8 mouse cellular contexts compared by ENCODE assay signal in the genomic region with DNA sequence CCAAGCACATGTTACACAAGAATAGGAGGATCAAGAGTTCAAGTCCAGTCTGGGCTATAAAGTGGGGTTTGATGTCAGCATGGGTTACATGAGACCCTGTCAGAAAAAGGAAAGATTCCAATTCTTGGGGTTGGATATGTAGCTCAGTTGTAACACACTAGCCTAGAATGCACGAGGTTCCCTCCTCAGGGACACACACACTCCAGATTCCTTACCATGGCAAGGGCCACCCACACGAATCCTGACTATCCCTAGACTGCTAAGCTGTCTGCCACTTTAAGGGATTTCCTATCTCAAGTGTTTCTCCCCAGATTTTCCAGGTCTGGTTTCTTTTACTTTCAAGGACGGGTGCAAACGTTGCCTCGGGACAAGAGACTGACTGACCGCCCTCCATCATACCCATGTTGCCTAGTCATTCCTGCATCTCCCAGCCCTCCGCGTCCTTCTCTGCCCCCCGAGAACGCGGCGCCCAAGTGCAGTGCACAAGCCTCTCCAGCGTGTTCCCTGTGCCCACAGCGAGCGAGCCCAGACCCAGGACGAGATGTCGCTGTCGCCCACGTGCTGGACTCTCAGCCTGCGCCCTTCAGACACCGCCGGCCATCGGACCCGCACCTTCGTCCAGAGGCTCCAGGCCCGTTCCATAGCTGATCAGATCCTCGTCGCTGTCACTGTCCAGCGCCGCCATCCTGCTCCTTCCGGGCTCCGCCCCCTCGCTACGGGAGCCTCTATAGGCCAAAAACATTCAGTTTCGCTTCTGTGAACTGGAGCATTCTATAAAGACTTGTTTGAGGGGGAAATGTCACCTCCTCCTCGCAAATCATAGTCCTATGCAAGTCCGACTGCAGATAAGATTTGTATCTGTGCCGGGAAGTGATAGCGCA. TPM values are rescaled to one million over a fixed set of nuclear protein-coding genes. Genes with fewer than 3 reads are reported as not detected.
DNase-seq lines count a peak whose midpoint lies in the region; ATAC-seq and TF ChIP-seq lines count a peak whose summit lies in the region.

TSS of gene Gpatch1 (minus strand) at position 712 of the 881 bp plus-strand sequence.

- H3K9me3 ChIP-seq in hindbrain, postnatal 0 days (ENCODE audit: low read length): no peaks in the 10 kb centered on the region

- no peaks in the 10 kb centered on the region for H3K27me3 ChIP-seq in hindbrain, postnatal 0 days (ENCODE audit: insufficient read depth, low read length)

- H3K9ac ChIP-seq in hindbrain, postnatal 0 days (replicated peaks; ENCODE audit: low read length): peak within 1 kb of the TSS; percentile 79

- H3K4me3 ChIP-seq in gastrocnemius, adult 2 months: peak within 1 kb of the TSS; percentile 83
- peak within 1 kb of the TSS; percentile 77 for H3K4me3 ChIP-seq in hindbrain, postnatal 0 days (ENCODE audit: low read length)
- peak within 1 kb of the TSS; percentile 89 for H3K4me3 ChIP-seq in left cerebral cortex, adult 2 months
- peak within 1 kb of the TSS; percentile 83 for H3K4me3 ChIP-seq in macrophage (ENCODE audit: inconsistent target)

- 2% methylated on average over 39 of the region's 39 CpGs for WGBS in hindbrain, postnatal 0 days
- WGBS in macrophage (ENCODE audit: missing documents): 2% methylated on average over 39 of the region's 39 CpGs

- peak within 1 kb of the TSS; percentile 78 for H3K4me2 ChIP-seq in hindbrain, postnatal 0 days (ENCODE audit: low read depth, low read length)

- DNase-seq in gastrocnemius, adult 2 months: peak; percentile 93
- DNase-seq in hindbrain, postnatal 0 days (ENCODE audit: low spot score): peak; percentile 95
- DNase-seq in left cerebral cortex, adult 2 months (ENCODE audit: extremely low spot score in 1 of 2, low spot score in 2 of 2): peak; percentile 94 to 98
- peak; percentile 90 for DNase-seq in retina, postnatal 7 days (ENCODE audit: low read depth, low spot score)
- peak; percentile 84 to 97 for DNase-seq in urinary bladder, adult 18-20 months (ENCODE audit: low spot score in 2 of 2)

- intact Hi-C loops in gastrocnemius, adult 2 months (cut with DNase I): loop anchor here (1.0 to 5.0 kb wide), 2 partner anchors 15 to 79 kb away; partner anchors contain the start of genes Cep89 and Faap24
- intact Hi-C loops in left cerebral cortex, adult 2 months (cut with DNase I): loop anchor here (5.0 kb wide), 1 partner anchor 74 kb away; no protein-coding TSS in a partner anchor

- H3K4me1 ChIP-seq in hindbrain, postnatal 0 days (ENCODE audit: insufficient read depth, low read length): no peaks in the 10 kb centered on the region

- H3K27ac ChIP-seq in gastrocnemius, adult 2 months: peak within 1 kb of the TSS; percentile 88
- peak within 1 kb of the TSS; percentile 82 for H3K27ac ChIP-seq in hindbrain, postnatal 0 days
- peak within 1 kb of the TSS; percentile 81 for H3K27ac ChIP-seq in left cerebral cortex, adult 2 months
- 0 out of 2 replicates have a peak within 1 kb of the TSS, but pooled peaks have one; percentile 2 for H3K27ac ChIP-seq in macrophage

- H3K36me3 ChIP-seq in hindbrain, postnatal 0 days (ENCODE audit: insufficient read depth, low read length): no peaks in the 10 kb centered on the region
- no peaks in the 10 kb centered on the region for H3K36me3 ChIP-seq in macrophage (ENCODE audit: inconsistent target)

- peak; percentile 93 for ATAC-seq in activated CD4-positive, CD25-positive, alpha-beta regulatory T cell, adult 4 months
- ATAC-seq in common myeloid progenitor, adult 5-6 weeks (replicated peaks; ENCODE audit: low read depth, poor library complexity, severe bottlenecking): peak; percentile 95
- ATAC-seq in hindbrain, postnatal 0 days: peak; percentile 91

- H3K79me2 ChIP-seq in macrophage (ENCODE audit: inconsistent target): peaks cover 16% of the 10 kb centered on the region; the same call in 1 of the 2 replicates

- TF ChIP-seq CTCF in gastrocnemius, adult 2 months (IDR thresholded peaks at IDR 0.05): no peak
- TF ChIP-seq CTCF in hindbrain, postnatal 0 days (IDR thresholded peaks at IDR 0.05; ENCODE audit: low read depth): peak; percentile 30; the same call in 1 of the 2 replicates
- TF ChIP-seq CTCF in left cerebral cortex, adult 2 months (IDR thresholded peaks at IDR 0.05): no peak; the same call in 1 of the 2 replicates

RNA-seq across cellular contexts. Expression of gene Gpatch1, which starts in this region (rescaled TPM):
- 10 to 100 TPM; 20.9 to 25.5 TPM for polyA plus RNA-seq in activated CD4-positive, CD25-positive, alpha-beta regulatory T cell, adult 4 months (2017; shearing (Covaris generic))
- total RNA-seq in common myeloid progenitor, adult 5-6 weeks (2017): 16.6 and 19.0 TPM in 2 replicates
- total RNA-seq in gastrocnemius, adult 2 months (2021): 1 to 10 TPM; 6.4 to 7.4 TPM
- 7.0 and 7.5 TPM in 2 replicates for total RNA-seq in hindbrain, postnatal 0 days (2014; rRNA removed)
- 17.9 and 18.9 TPM in 2 replicates for polyA plus RNA-seq in hindbrain, postnatal 0 days (2015; fragmentation: Nextera tagmentation; extraction: Ambion mirVana)
- total RNA-seq in left cerebral cortex, adult 2 months (2021): 10 to 100 TPM; 27.3 to 27.7 TPM
- total RNA-seq in macrophage (2018; cell fraction: chromatin; rRNA removed): 10 to 100 TPM in 20 of 26 experiments, 1 to 10 TPM in 6; 3.1 to 33.3 (median 21.2) TPM
- total RNA-seq in macrophage (2018; cell fraction: cytosol; rRNA removed): 10 to 100 TPM in 12 of 26 experiments, 1 to 10 TPM in 14; 3.2 to 12.0 (median 9.8) TPM
- total RNA-seq in macrophage (2018; cell fraction: nucleus; rRNA removed): 10 to 100 TPM in 15 of 26 experiments, 1 to 10 TPM in 11; 4.3 to 19.7 (median 11.4) TPM
- 7.7 to 13.2 TPM (median 10.5 TPM) in 3 replicates for polyA plus RNA-seq in macrophage (2018)

Comparison
In these comparisons a context has a peak if more than half of its experiments do, and no peak if none do; other contexts are left out.
1. Peak in every context shown above with its lines: DNase-seq, ATAC-seq, H3K4me3 ChIP-seq and H3K27ac ChIP-seq.
2. H3K27ac ChIP-seq: peak in every context shown above with its lines; median percentile 88 in gastrocnemius, adult 2 months; 82 in hindbrain, postnatal 0 days; 81 in left cerebral cortex, adult 2 months; 2 in macrophage.